Mouse (Mus musculus) stomach, postnatal 0 days (tissue): Measurements from ENCODE around the gene Serinc3.

ENCODE experiments used
- CTCF ChIP-seq: IDR thresholded peaks from 2 replicates; pipeline ENCODE4 v1.5.1; 2016; ENCODE audit warnings: antibody characterized with exemption, low read depth, mild to moderate bottlenecking, moderate library complexity
- EP300 ChIP-seq: optimal IDR thresholded peaks from 2 replicates; pipeline ENCODE3; 2016; ENCODE audit warnings: antibody characterized with exemption

DNA sequence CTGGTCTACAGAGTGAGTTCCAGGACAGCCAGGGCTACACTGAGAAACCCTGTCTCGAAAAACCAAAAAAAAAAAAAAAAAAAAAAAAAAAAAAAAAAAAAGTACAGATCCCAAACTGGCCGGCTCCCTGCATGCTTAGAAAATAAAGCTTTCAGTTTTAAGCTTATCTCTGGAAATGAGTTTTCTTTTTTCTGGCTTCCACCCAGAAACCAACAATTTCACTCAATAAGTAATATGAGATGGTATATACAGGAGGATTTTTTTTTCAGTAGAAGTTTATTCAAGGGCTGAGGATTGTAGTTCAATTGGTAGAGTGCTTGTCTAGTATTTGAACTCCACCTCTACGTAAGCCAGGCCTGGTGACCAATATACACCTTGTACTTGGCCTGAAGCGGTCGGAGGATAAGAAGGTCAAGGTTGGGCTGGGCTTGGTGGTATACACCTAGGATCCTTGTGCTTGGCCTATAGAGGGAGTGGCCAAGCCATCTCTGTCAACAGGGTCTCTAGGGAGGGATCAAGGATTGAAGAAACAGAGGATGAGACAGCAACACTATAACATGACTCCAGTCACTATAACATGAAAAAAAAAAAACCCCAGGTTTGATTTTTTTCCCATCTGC, 1.6 kb upstream of the Serinc3 start:
- no peak for TF ChIP-seq CTCF
- TF ChIP-seq EP300, result no peak
